Mouse (Mus musculus) gastrocnemius, adult 2 months (tissue): ENCODE measurements around the gene Mtor. TPM values are rescaled to one million over a fixed set of nuclear protein-coding genes. Genes with fewer than 3 reads are reported as not detected.
A peak's percentile ranks its signal among the peaks of the same experiment; 100 is the strongest.

Source experiments
- DNase-seq: peaks from one replicate; pipeline ENCODE4 v3.0.0; 2022
- H3K27ac ChIP-seq: fragments of 200-600 bp; 2 replicates; pipeline ENCODE4 v1.8.1; 2022; ENCODE audit warnings: mild to moderate bottlenecking
- H3K4me3 ChIP-seq: fragments of 200-600 bp; 2 replicates; pipeline ENCODE4 v1.8.1; 2022; ENCODE audit warnings: mild to moderate bottlenecking, moderate library complexity
- CTCF ChIP-seq: fragments of 200-600 bp; IDR thresholded peaks from 2 replicates; pipeline ENCODE4 v1.8.1; 2022; ENCODE audit warnings: antibody characterized with exemption, mild to moderate bottlenecking, moderate library complexity
- intact Hi-C: fragments of 180-260 bp; cut with DNase I; formaldehyde crosslinking; loops from one replicate; pipeline ENCODE4 v1.15.1; 2025
- total RNA-seq, 2 experiments: library from RNA; stranded (reverse); gene quantifications; 2 replicates each; pipeline ENCODE4 v1.2.3; 2021

The Mtor gene
- total RNA-seq, 2 experiments from 2014 or later = 36.3 to 37.1 TPM

DNA sequence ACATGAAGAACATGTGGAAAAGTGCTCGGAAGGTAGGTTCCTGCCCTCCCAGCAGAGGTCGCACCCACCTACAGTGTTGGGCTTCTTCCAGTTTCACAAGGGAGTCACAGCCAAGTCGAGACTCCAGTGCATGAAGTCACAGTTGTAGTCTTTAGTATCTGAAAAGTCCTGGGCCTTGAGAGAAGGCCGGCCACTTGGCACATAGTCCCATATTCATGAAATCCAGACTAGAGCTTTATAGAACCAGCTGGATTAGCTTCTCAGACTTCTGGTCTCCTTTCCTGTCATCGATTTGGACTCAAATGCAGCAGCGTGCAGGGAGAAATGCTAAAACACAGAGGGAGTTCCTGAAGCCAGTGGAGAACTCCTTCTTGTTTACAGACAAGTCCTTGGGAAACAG, 82.4 kb downstream of the Mtor start:
- no peak for TF ChIP-seq CTCF
- H3K27ac ChIP-seq = peak overlapping the region; percentile 73
- no peak overlapping the region for H3K4me3 ChIP-seq
- intact Hi-C loops = no loop called here
- DNase-seq = no peak

- intact Hi-C loops = no loop called here
- TF ChIP-seq CTCF = no peak
- no peak for DNase-seq
- Histone ChIP-seq H3K27ac (peak overlapping the region; percentile 73), H3K4me3 (no peak overlapping the region)
Observed at GRCm38 (mm10) chr4:148531341-148531740, 82.9 kb downstream of the Mtor start.

DNA sequence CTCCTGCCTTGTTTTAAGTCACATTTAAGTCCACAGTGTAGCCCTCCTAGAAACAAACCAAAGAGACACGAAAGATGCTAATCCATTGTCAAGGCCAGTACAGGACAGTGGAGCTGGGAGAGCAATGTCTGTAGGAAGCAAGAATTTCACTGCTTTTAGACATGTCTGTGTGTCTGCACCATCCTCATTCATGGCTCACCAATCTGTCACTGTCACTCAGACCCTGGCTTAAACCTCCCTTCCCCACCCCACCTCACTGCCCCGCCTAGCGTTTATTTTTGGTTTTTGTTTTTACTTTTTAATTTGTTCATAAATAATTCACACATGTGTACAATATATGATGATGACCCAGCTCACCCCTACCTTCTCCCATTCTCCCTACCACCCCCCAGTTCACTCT, 84.1 kb downstream of the Mtor start:
- TF ChIP-seq CTCF = no peak
- H3K27ac ChIP-seq = peak overlapping the region; percentile 73
- intact Hi-C loops = no loop called here

GRCm38 (mm10) chr4:148533613-148534328, 85.4 kb downstream of the Mtor start:
- TF ChIP-seq CTCF = no peak
- H3K4me3 ChIP-seq = no peak overlapping the region
- H3K27ac ChIP-seq = no peak overlapping the region
- peak; percentile 48 for DNase-seq
- intact Hi-C loops = no loop called here

More for the DNA sequence above, 84.1 kb downstream of the Mtor start:
- no peak overlapping the region for H3K4me3 ChIP-seq
- no peak for DNase-seq

DNA sequence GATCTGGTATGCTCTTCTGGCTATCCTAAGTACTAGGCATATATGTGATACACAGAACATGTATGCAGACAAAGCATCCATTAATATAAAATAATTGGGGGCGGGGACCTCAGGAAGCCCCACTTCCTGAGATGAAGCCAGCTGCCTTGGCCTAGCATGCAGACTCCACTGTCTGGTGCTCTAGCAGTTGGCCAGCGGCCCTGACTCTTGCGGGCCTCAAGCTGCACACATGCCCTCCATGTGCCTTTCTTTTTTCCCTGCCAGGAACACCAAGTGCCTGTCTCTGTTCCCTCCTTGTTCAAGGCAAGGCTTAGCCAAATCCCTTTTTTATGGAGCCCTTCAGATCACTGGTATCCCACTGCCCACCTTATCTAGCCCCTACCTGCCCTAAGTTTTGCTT, 87.5 kb downstream of the Mtor start:
- intact Hi-C loops = no loop called here
- H3K27ac ChIP-seq = no peak overlapping the region
- no peak for TF ChIP-seq CTCF
- H3K4me3 ChIP-seq = no peak overlapping the region
- DNase-seq = no peak

- Histone ChIP-seq H3K27ac (no peak overlapping the region), H3K4me3 (no peak overlapping the region)
- TF ChIP-seq CTCF = no peak
- DNase-seq = no peak
- intact Hi-C loops = no loop called here
Observed at GRCm38 (mm10) chr4:148549106-148549505, 100.7 kb downstream of the Mtor start.

- DNase-seq = no peak
- peak overlapping the region; percentile 98 for H3K27ac ChIP-seq
- intact Hi-C loops = no loop called here
- peak overlapping the region; percentile 99 for H3K4me3 ChIP-seq
- TF ChIP-seq CTCF = no peak
Observed at GRCm38 (mm10) chr4:148557766-148558165, 109.4 kb downstream of the Mtor start.

- DNase-seq = peak; percentile 93
- no peak for TF ChIP-seq CTCF
- intact Hi-C loops = no loop called here
- H3K27ac ChIP-seq = peak within 1 kb of the TSS; percentile 98
- peak within 1 kb of the TSS; percentile 99 for H3K4me3 ChIP-seq
Observed at GRCm38 (mm10) chr4:148558297-148559000, 110.0 kb downstream of the Mtor start, which contains the start of gene Exosc10. Gene Exosc10 (plus strand): TSS chr4:148558429.

DNA sequence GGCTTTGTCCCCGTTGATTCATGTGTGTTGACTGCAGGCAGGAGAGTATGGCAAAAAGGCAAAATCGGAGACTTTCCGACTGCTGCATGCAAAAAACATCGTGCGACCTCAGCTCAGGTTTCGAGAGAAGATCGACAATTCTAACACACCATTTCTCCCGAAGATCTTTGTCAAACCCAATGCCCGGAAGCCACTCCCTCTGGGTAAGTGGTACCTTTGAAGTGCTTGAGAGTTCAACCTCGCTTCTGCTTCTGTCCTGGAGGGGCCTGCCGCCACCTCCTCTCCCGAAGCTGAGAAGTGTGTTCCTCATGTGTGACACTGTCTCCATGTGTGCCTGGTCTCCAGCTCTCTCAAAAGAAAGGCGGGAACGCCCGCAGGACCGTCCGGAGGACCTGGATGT, 114.3 kb downstream of the Mtor start:
- no peak for TF ChIP-seq CTCF
- Histone ChIP-seq H3K4me3 (no peak overlapping the region), H3K27ac (no peak overlapping the region)
- intact Hi-C loops = no loop called here
- DNase-seq = no peak

DNA sequence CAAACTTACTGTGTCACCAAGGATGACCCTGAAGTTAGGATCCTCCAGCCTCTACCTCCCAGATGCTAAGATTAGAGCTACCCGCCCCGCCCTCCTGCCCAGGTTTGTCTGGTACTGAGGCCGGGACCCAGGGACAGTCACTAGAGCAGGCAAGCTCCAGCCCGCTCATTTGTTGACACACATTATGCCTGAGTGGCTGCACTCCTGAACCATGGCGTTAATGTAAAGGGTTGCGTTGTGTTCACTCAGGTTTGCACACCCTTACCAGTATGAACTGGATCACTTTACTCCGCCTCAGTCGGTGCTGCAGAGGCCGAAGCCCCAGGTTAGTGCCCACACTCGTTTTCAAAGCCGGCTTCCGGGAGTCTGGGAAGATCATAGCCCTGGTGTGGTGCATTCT, 115.2 kb downstream of the Mtor start:
- Histone ChIP-seq H3K27ac (no peak overlapping the region), H3K4me3 (no peak overlapping the region)
- no peak for DNase-seq
- intact Hi-C loops = no loop called here
- TF ChIP-seq CTCF = no peak

GRCm38 (mm10) chr4:148570138-148570537, 121.7 kb downstream of the Mtor start:
- Histone ChIP-seq H3K27ac (no peak overlapping the region), H3K4me3 (no peak overlapping the region)
- no peak for DNase-seq
- intact Hi-C loops = no loop called here
- no peak for TF ChIP-seq CTCF

DNA sequence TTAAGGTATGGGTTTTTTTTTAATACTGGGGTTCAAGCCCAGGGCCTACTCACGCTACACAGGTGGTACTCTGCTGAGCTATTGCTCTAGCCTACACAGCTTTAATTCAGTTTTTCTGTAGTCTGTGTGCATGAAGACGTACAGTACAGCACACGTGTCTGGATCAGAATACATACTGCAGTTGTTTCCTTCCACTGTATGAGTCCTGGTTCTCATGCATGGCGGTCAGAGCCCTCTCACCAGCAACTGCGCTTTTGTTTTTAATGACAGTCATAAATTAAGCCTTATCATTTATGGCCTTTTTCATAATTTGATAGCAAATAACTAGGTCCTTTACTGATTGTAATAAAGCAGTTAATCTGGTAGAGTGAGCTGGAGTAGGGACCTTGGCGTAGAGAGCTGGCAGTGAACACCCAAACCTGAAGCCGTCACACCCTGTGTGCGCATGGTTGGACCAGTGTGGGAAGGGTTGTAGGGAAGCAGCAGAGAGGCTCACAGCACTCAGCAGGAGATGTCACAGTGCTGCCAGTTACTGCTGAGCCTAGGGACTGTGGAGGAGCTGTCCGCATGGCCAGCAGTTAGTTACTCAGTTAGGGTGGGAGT, 122.4 kb downstream of the Mtor start:
- intact Hi-C loops = no loop called here
- DNase-seq = no peak
- TF ChIP-seq CTCF = no peak
- no peak overlapping the region for H3K27ac ChIP-seq
- H3K4me3 ChIP-seq = no peak overlapping the region

DNA sequence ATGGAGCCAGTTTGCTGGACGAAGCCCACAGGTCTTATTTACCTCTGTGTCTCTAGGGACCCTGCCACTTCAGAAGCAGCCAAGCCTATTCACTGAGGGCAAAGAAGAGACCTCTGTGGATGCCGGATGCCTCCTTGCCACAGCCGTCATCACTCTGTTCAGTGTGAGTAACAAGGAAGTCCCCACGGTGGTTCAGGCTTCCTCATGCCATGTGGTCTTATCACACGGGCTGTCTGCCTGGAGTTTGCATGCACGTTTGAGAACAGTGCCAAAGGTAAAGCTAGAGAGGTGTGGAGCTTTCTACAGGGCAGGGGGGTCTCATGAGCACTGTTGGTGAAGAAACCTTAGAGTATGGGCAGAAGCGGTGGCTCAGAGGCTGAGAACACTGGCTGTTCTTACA, 124.8 kb downstream of the Mtor start:
- no peak for TF ChIP-seq CTCF
- H3K4me3 ChIP-seq = no peak overlapping the region
- intact Hi-C loops = no loop called here
- H3K27ac ChIP-seq = no peak overlapping the region
- no peak for DNase-seq
